In the genomic region with DNA sequence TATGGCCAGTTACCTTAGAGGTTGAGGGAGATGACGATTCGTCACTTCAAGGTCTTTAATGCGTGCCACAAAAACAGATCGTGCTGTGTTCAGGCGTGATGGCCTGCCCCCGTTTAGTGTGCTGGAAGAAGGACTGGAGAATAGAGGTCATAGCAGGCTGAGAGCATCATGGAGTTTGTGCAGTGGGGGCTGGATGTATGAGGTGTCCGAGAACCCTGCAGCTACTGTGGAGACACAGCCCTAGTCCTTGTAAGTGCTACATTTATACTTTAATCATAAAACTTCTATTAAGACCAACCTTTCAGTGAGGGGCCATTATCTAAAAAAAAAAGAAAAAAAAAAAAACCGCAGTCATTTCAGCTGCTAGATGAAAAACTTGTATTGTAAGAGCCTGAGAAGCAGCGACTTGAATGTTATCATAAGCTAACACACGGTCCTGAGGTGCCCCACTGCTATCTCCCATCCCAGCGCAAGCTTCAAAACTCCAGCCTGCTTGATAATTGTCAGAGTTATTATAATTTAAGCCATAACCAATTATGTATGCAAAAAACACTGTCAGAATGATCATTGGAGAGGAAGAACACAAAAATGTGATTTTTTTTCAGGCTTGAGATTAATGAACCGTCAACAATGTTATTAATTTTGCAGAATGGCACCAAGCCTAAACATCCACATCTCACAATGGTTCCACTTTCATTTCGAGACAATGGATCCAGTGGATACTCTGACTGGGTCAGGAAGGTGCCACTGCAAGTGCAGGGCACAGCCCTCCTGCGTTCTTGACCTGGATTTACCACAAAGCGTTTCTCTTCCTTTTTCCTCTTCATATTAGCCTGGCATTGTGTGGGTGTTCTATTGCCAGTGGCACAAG, we compare ENCODE assay signal across 9 mouse cellular contexts.
A peak's percentile ranks its signal among the peaks of the same experiment; 100 is the strongest.
DNase-seq lines count a peak whose midpoint lies in the region.
"Had no signal": no experiment of that assay in that cellular context is flagged by ENCODE, and none has a peak within 500 bp of the region (broad histone marks: within the 10 kb centered on the region; RNA-seq: fewer than 3 reads in every experiment).

No protein-coding gene starts in this region.

- H3K27me3 ChIP-seq in midbrain, embryonic 10.5 days (ENCODE audit: low read depth, poor library complexity, severe bottlenecking) = no peaks in the 10 kb centered on the region
- H3K27me3 ChIP-seq: intestine, embryonic 15.5 days; limb, embryonic 12.5 days had no signal

- no peak overlapping the region for H3K4me3 ChIP-seq in midbrain, embryonic 10.5 days
- H3K4me3 ChIP-seq: intestine, embryonic 15.5 days; limb, embryonic 12.5 days had no signal

- H3K4me1 ChIP-seq in midbrain, embryonic 10.5 days = peaks cover 19% of the 10 kb centered on the region

- DNase-seq in spleen, postnatal 10 days (ENCODE audit: low spot score in 2 of 2) = peak; percentile 11 to 23
- no peak for DNase-seq in spleen, adult 18-20 months
- DNase-seq in liver = peak; percentile 79
- no peak for DNase-seq in midbrain, embryonic 10.5 days (ENCODE audit: low spot score)
- no peak for DNase-seq in left cerebral cortex, postnatal 10 days (ENCODE audit: extremely low spot score in 1 of 2, low spot score in 2 of 2)
- no peak for DNase-seq in ovary, postnatal 14 days (ENCODE audit: low spot score)
- DNase-seq in thymus, adult 18-20 months = no peak

- WGBS in midbrain, embryonic 10.5 days = 88% methylated on average over 15 of the region's 15 CpGs

- H3K36me3 ChIP-seq in midbrain, embryonic 10.5 days = no peaks in the 10 kb centered on the region
- H3K36me3 ChIP-seq: intestine, embryonic 15.5 days; limb, embryonic 12.5 days had no signal

- intact Hi-C loops in left cerebral cortex, postnatal 10 days (cut with DNase I) = no loop called here

- H3K9me3 ChIP-seq in midbrain, embryonic 10.5 days (replicated peaks) = no peaks in the 10 kb centered on the region
- H3K9me3 ChIP-seq: intestine, embryonic 15.5 days; limb, embryonic 12.5 days had no signal

- peak overlapping the region; percentile 39; the same call in 1 of the 2 replicates for H3K27ac ChIP-seq in midbrain, embryonic 10.5 days (replicated peaks)
- H3K27ac ChIP-seq: intestine, embryonic 15.5 days; limb, embryonic 12.5 days had no signal

Comparison
In these comparisons a context has a peak if more than half of its experiments do, and no peak if none do; other contexts are left out.
1. DNase-seq: peak in spleen, postnatal 10 days (2 of 2) and liver (single experiment); none in spleen, adult 18-20 months (0 of 2), midbrain, embryonic 10.5 days (single experiment), left cerebral cortex, postnatal 10 days (0 of 2), ovary, postnatal 14 days (single experiment) and thymus, adult 18-20 months (0 of 2).